Mouse (Mus musculus) kidney, postnatal 0 days (tissue): ENCODE data around the gene 1700016C15Rik. TPM values are rescaled to one million over a fixed set of nuclear protein-coding genes. Genes with fewer than 3 reads are reported as not detected.

Experiments
- ATAC-seq: fragments of 200-750 bp; cut with Nextera tagmentation; replicated peaks from 2 replicates; pipeline ENCODE4 v1.8.0; 2017; ENCODE audit warnings: low read depth, moderate number of reproducible peaks, moderate TSS enrichment, moderate library complexity; ENCODE audit not compliant: low FRiP score
- DNase-seq: peaks from one replicate; pipeline ENCODE4 v3.0.0-alpha.2; 2016; ENCODE audit warnings: low spot score
- H3K27ac ChIP-seq: fragments of 300-500 bp; sonication (generic); 2 replicates; pipeline ENCODE4 v1.5.1; 2014; ENCODE audit warnings: mild to moderate bottlenecking
- H3K27me3 ChIP-seq: fragments of 300-500 bp; sonication (generic); 2 replicates; pipeline ENCODE4 v1.6.1; 2014; ENCODE audit warnings: low read length, mixed read lengths; ENCODE audit not compliant: insufficient read depth
- H3K36me3 ChIP-seq: fragments of 300-500 bp; sonication (generic); 2 replicates; pipeline ENCODE4 v1.6.1; 2014; ENCODE audit warnings: low read length, mixed read lengths; ENCODE audit not compliant: insufficient read depth
- H3K4me1 ChIP-seq: fragments of 300-500 bp; sonication (generic); replicated peaks from 2 replicates; pipeline ENCODE4 v1.6.1; 2014; ENCODE audit warnings: antibody characterized with exemption, low read length, mixed read lengths; ENCODE audit not compliant: insufficient read depth
- H3K4me2 ChIP-seq: fragments of 300-500 bp; sonication (generic); 2 replicates; pipeline ENCODE4 v1.6.1; 2014; ENCODE audit warnings: mild to moderate bottlenecking, low read length, moderate library complexity, mixed read lengths
- H3K4me3 ChIP-seq: fragments of 300-500 bp; sonication (generic); replicated peaks from 2 replicates; pipeline ENCODE4 v1.5.1; 2014; ENCODE audit warnings: low read depth, low read length
- H3K9ac ChIP-seq: fragments of 300-500 bp; sonication (generic); 2 replicates; pipeline ENCODE4 v1.6.1; 2014; ENCODE audit warnings: low read depth, low read length
- H3K9me3 ChIP-seq: fragments of 300-500 bp; sonication (generic); replicated peaks from 2 replicates; pipeline ENCODE4 v1.6.1; 2016; ENCODE audit warnings: low read length, inconsistent platforms, mixed read lengths
- CTCF ChIP-seq: IDR thresholded peaks from 2 replicates; pipeline ENCODE4 v1.5.1; 2016; ENCODE audit warnings: antibody characterized with exemption, low read depth, mild to moderate bottlenecking, moderate library complexity
- WGBS: fragments of 180-500 bp; shearing (Covaris S2); extraction: QIAGEN DNeasy Blood & Tissue Kit; methylation state at CpG from one replicate; pipeline ENCODE4 v1.1.7; 2014; 5-methylcytosine and 5-hydroxymethylcytosine counted together
- polyA plus RNA-seq: library from polyadenylated mRNA; unstranded; fragments of >200 nt; fragmentation: Nextera tagmentation; extraction: Ambion mirVana; gene quantifications from 2 replicates; pipeline ENCODE4 v1.2.1, GENCODE M21; 2015

The 1700016C15Rik gene
- polyA plus RNA-seq, 1 experiment from 2014 or later, result 9.1 TPM

DNA sequence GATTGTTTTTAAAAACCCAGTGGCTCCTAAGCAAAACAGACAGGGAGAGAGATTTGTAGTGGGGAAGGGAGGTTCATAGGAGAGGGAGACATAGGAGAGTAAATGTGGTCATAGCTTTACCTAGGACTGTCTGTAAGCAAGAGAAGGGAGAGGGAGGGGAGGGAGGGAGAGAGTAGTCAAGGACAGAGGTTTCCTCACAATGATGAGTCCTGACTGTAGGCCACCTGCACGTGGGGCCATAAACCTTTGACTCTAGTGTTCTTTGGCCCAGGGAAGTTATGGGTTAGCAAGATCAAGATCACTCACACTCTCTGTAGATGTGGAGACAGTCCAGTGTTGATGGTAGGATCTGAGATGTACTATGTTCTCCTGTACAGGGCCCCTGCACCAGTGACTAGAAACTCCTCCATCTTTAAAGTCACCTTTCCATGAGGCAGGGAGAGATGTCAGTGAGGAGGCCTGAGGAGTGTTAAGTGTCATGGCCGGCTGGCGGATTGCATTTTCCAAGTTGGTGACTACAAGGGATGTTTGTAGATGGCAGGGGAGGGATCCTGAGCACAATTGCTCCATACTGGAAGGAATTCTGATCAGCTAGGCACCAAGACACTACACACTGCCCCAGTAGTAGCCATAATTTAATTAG lies 1.6 kb upstream of the 1700016C15Rik start:
- H3K9me3 ChIP-seq, result no peaks in the 10 kb centered on the region
- DNase-seq (no peak), ATAC-seq (no peak)
- no peak for TF ChIP-seq CTCF
- no peaks in the 10 kb centered on the region for H3K4me1 ChIP-seq
- no peak overlapping the region for H3K27ac ChIP-seq
- no peak overlapping the region for H3K9ac ChIP-seq
- no peak overlapping the region for H3K4me2 ChIP-seq
- H3K36me3 ChIP-seq, result no peaks in the 10 kb centered on the region
- no peak overlapping the region for H3K4me3 ChIP-seq
- no peaks in the 10 kb centered on the region for H3K27me3 ChIP-seq
- 78% methylated on average over 3 of the region's 3 CpGs for WGBS

DNA sequence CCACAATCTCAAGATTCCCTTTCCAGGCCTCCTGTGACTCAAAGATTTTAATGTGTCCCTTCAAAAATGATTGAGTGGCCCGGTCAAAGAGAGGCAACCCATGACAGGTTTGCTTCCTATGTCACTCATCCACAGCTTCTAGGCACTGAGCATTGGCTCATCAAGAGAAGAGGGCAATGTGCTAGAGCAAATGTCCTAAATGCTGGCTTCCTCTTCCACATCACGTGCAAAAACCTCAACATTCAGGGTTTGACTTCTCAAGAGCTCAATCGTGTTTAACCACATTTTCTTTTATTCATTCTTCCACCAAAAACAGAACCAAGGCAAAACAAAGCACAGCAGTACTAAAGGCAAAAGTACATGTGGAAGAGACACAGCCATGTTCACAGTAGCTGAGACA lies 2.4 kb downstream of the 1700016C15Rik start:
- H3K9me3 ChIP-seq, result no peaks in the 10 kb centered on the region
- no peak overlapping the region for H3K9ac ChIP-seq
- no peak overlapping the region for H3K27ac ChIP-seq
- no peak overlapping the region for H3K4me3 ChIP-seq
- ATAC-seq (no peak), DNase-seq (no peak)
- no peak overlapping the region for H3K4me2 ChIP-seq
- TF ChIP-seq CTCF, result no peak
- no peaks in the 10 kb centered on the region for H3K4me1 ChIP-seq
- 89% methylated on average over 3 of the region's 3 CpGs for WGBS
- no peaks in the 10 kb centered on the region for H3K27me3 ChIP-seq
- H3K36me3 ChIP-seq, result no peaks in the 10 kb centered on the region

DNA sequence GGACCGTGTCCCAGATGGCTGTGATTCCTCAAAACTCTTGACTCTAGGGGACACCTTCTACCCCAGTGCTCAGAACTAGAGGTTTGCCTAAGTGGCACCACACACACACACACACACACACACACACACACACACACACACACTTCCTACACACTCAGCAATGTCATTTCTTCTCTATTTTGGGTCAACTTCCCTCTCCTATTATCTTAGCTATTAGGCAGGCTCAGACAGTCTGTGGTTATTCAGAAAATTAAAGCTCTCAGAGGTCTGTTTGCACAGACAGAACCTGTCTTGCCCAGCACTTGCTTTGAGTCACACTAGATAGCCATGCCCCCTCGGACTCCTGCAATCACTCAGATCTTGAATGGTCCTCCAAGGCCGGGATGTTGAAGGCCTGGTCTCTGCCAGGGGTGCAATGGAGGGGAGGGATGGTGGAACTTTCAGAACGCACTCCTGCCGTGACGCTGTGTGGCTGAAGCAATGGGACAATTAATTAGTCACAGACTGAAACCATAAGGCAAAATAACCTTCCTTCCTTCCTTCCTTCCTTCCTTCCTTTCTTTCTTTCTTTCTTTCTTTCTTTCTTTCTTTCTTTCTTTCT lies 8.0 kb downstream of the 1700016C15Rik start:
- Histone ChIP-seq H3K4me1 (no peaks in the 10 kb centered on the region), H3K36me3 (no peaks in the 10 kb centered on the region), H3K9ac (no peak overlapping the region), H3K4me3 (no peak overlapping the region), H3K9me3 (no peaks in the 10 kb centered on the region), H3K27me3 (no peaks in the 10 kb centered on the region), H3K4me2 (no peak overlapping the region), H3K27ac (no peak overlapping the region)
- no peak for DNase-seq
- no peak for ATAC-seq
- no peak for TF ChIP-seq CTCF
- WGBS, result 67% methylated on average over 6 of the region's 6 CpGs

DNA sequence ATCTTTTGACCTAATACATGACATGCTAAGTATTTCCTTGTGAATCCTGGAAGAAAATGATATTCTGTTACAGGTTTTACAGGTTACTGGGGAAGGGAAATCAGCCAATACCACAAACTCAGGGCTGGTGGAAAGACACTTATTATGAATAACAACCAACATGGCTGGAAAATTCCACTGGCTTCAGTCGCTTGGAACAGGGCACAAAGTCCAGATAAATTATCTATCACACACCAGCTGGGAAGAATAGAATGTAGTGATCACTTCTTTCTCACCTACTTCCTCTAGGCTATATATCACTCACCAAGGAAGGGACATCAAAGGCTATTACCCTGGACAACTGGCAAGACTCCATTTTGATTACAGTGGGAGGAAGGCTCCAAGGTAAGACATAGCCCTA lies 11.1 kb downstream of the 1700016C15Rik start:
- H3K27me3 ChIP-seq, result no peaks in the 10 kb centered on the region
- 0 out of 2 replicates have a peak, but pooled peaks have one; percentile 30 for ATAC-seq
- WGBS, result 31% methylated on average over 1 of the region's 1 CpGs
- H3K9ac ChIP-seq, result no peak overlapping the region
- no peak overlapping the region for H3K4me3 ChIP-seq
- H3K4me1 ChIP-seq, result no peaks in the 10 kb centered on the region
- no peak overlapping the region for H3K27ac ChIP-seq
- no peaks in the 10 kb centered on the region for H3K36me3 ChIP-seq
- H3K9me3 ChIP-seq, result no peaks in the 10 kb centered on the region
- H3K4me2 ChIP-seq, result no peak overlapping the region
- TF ChIP-seq CTCF, result no peak
- DNase-seq, result peak; percentile 22

DNA sequence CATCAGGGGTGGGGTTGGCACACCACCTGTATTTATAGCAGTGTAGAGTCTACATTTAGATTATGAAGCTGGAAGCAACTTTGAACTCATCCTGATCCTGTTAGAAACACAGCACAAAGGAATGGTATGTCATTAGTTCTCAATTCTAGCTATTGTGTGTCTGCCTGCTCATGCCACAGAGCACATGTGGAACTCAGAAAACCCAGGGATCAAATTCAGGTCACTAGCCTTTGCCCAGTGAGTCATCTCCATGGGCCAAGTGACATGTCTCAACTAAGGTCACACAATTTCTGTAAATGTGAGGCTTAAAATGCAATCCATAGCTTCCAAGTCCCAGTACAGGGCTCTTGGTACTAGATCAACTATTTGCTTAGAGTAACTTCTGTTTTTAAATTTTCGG lies 12.5 kb downstream of the 1700016C15Rik start:
- Histone ChIP-seq H3K9ac (no peak overlapping the region), H3K36me3 (no peaks in the 10 kb centered on the region), H3K27me3 (no peaks in the 10 kb centered on the region), H3K4me1 (no peaks in the 10 kb centered on the region), H3K4me3 (no peak overlapping the region), H3K9me3 (no peaks in the 10 kb centered on the region), H3K27ac (no peak overlapping the region), H3K4me2 (no peak overlapping the region)
- DNase-seq, result no peak
- no peak for TF ChIP-seq CTCF
- WGBS, result 74% methylated on average over 1 of the region's 1 CpGs
- ATAC-seq, result no peak

DNA sequence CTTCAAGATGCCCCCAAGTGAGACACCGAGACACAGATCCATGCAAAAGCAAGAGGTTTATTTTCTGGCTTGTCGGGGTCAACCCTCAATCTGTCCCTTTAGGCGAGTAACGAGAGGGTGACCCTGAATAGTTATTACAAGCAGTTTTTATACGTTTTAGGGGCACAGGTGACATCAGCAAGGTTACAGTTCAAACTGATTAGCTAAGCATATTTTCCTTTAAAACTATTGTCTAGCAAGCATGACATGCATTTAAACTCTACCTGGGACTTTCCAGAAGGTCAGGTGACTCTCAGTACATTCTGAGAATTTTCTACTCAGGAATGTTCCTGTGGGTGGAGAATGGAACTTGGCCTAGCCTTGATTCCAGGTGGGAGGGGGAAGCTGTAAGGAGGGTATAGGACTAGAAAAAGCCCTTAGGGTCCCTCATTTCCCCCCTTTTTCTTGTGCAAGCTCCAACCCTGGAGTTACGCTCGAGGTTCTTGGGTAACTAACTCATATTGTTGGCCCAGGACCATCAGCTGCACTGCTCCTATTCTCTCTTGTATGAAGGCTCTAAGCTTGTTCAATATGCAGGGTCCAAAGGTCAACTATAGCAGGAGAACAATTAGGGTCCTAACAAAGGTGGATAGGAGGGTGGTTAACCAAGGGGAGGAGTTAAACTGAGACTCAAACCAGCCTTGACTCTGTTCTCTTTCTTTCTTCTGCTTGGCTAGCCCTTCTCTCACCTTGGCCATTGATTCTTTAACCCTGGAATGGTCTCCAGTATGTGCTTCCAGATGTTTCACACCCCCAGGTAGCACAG lies 15.1 kb downstream of the 1700016C15Rik start:
- no peak for ATAC-seq
- no peak overlapping the region for H3K27ac ChIP-seq
- no peaks in the 10 kb centered on the region for H3K4me1 ChIP-seq
- H3K4me3 ChIP-seq, result no peak overlapping the region
- no peaks in the 10 kb centered on the region for H3K27me3 ChIP-seq
- DNase-seq, result peak; percentile 15
- no peaks in the 10 kb centered on the region for H3K36me3 ChIP-seq
- no peak overlapping the region for H3K4me2 ChIP-seq
- H3K9ac ChIP-seq, result no peak overlapping the region
- TF ChIP-seq CTCF, result no peak
- 0 out of 2 replicates have a peak, but pooled peaks cover 8% of the 10 kb centered on the region for H3K9me3 ChIP-seq
- WGBS, result 66% methylated on average over 7 of the region's 7 CpGs
